Mouse (Mus musculus): ENCODE results near the gene Paxip1.
A peak's percentile ranks its signal among the peaks of the same experiment; 100 is the strongest.

The Paxip1 gene

GRCm38 (mm10) chr5:27731392-27731791 is 60.1 kb downstream of the Paxip1 start:
- peak; percentile 13 to 51 for DNase-seq (ENCODE audit: inconsistent age in 2 of 2, low spot score in 1 of 2)

DNA sequence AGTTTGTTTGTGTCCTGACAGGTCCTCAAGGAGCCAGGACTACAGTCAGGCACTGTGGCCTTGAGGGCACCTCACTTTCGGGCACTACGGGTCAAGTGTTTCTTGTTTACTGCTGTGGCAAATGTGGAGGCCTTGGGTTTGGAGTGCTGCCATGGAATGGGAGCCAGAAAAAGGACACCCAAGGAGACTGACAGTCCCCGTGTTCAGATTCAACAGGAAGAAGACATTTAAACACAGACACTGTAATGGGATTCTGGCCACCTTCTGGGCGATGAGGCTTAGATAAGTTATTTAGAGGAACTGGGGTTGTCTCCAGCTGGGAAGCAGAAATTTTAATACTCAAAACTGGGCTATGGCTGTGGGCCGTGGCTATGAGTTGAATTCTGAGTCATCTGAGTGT is 60.8 kb downstream of the Paxip1 start:
- peak; percentile 81 to 91 for DNase-seq (ENCODE audit: inconsistent age in 2 of 2, low spot score in 1 of 2)

DNA sequence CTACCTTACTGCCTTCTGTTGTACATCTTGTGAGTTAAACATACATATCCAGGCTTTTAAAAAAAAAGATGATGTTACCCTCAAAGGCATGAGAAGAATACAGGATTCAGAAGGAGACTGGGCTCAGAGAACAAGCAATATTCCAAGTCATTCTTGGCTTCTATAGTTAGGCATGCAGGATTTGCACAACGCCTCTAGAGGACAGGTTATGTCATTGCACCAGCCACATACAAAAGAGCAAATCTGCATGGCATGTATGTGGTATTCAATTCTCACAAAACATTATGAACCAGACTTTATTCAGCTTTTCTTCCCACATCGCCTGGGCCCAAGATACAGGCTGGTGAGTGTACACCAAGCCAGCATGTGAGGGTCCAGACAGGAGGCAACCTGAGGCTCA is 67.0 kb downstream of the Paxip1 start:
- DNase-seq (ENCODE audit: inconsistent age in 2 of 2, low spot score in 1 of 2): no peak

DNA sequence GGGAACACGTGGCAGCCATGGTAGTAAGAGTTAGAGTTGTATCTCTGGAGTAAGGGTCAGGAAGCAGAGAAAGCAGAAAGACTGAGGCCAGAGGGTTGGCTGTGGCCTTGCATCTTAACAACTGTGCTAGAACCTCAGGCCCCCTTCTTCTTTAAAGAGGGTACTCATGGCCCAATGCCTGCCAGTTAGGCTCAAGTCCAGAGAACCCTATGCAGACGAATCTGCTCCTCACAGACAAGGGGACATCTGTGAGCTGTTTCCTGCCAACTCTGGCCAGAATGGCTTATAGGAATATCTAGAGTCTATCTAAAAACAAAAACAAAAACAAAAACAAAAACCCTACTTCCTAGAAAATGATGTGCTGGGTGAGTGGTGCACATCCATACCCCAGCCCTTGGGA is 72.2 kb downstream of the Paxip1 start:
- DNase-seq (ENCODE audit: inconsistent age in 2 of 2, low spot score in 1 of 2): no peak

GRCm38 (mm10) chr5:27717301-27717700 is 74.2 kb downstream of the Paxip1 start:
- no peak for DNase-seq (ENCODE audit: inconsistent age in 2 of 2, low spot score in 1 of 2)

- DNase-seq (ENCODE audit: inconsistent age in 2 of 2, low spot score in 1 of 2): no peak
Observed at GRCm38 (mm10) chr5:27716026-27716425, 75.5 kb downstream of the Paxip1 start.

DNA sequence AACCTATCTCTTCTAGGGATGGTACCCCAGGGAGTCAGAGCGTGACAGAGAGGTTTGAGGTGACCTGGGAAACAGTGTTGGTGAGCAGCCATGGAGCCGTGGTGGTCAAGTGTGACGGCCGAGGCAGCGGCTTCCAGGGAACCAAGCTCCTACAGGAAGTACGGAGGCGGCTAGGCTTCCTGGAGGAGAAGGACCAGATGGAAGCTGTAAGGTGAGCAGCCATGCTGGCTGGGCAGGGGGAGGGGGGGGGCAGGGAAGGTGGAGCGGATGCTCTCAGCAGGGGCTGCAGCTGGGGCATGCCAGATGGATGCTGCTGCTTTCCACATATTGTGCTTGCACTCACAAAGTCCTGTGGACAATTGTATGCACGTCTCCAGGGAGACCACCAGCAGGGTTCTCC is 77.1 kb downstream of the Paxip1 start:
- no peak for DNase-seq (ENCODE audit: inconsistent age in 2 of 2, low spot score in 1 of 2)

GRCm38 (mm10) chr5:27711461-27712192 is 79.9 kb downstream of the Paxip1 start:
- peak in 1 of 2 experiments; percentile 25 for DNase-seq (ENCODE audit: inconsistent age in 2 of 2, low spot score in 1 of 2)

DNA sequence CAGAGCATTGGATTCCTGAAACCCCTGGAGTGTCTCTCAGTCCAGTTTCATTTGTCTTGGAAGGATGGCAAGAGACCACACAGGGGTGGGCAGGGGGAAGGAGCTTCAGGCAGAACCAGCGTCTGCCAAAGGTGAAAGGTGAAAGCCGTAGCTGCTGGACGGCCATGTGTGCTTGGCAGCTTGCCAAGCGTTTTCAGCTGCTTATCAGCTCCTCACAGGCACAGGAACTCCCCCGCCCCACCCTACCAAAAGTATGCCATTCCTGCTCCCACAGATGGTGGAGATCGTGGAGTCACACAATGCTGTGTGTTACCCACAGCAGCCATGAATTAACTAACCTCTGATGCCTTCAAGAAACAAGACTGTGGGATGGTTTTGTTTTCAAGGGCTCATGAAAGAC is 83.3 kb downstream of the Paxip1 start:
- DNase-seq (ENCODE audit: inconsistent age in 2 of 2, low spot score in 1 of 2): no peak

GRCm38 (mm10) chr5:27707283-27707682 is 84.2 kb downstream of the Paxip1 start:
- no peak for DNase-seq (ENCODE audit: inconsistent age in 2 of 2, low spot score in 1 of 2)

DNA sequence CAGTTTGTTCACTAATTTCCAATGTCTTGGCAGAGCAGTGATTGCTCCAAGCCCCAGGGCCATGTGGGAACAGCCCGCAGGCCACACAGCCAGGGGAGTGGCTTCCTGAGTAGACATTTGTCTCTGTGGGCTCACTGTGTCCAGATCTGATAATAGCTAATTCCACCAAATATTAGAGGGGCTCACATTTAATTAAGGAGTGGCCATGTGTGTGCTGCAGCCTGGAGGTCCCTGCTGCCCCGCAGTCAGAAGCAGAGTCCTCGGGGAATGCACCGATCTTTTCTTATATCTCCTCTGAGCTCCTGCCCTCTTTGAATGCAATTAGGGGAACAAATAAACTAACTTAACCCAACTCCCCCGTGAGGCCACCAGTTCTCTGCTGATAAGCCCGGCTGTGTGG is 84.9 kb downstream of the Paxip1 start:
- DNase-seq (ENCODE audit: inconsistent age in 2 of 2, low spot score in 1 of 2): peak in 1 of 2 experiments; percentile 33

DNA sequence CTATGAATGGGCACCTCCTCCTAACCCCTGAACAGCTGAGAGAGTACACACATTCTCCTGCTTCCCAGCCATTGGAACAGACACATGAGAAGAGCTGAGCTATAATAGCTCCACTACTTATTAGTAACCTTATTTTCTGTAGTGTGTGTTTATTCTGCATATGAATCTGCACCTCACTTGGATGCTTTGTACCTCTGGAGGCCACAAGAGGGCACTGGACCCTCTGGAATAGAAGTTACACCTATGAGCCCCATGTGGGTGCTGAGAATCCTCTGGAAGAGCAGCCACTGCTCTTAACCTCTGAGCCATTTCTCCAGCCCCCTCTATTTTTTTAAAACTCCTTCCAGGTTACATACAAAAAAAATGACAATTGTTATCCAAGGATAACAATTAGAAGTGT is 86.5 kb downstream of the Paxip1 start:
- DNase-seq (ENCODE audit: inconsistent age in 2 of 2, low spot score in 1 of 2): no peak

DNA sequence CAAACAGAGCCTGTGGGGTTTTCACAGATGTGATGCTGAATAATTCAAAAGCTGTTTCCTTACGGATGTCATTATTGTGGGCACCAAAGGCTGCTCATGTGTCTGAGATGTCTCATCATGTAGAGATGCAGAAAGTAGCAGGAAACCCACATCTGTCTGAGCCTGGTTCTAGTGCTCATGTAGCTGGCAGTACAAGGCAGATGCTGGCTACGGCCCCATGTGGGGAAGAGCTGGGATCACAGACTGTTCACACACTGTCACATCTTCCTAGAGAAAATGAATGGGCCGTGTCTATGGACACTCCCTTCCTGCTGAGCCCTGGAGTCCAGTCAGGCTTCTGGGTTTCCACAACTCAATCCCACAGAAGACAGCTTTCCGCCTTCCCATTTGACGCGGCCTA is 89.0 kb downstream of the Paxip1 start:
- no peak for DNase-seq (ENCODE audit: inconsistent age in 2 of 2, low spot score in 1 of 2)
